Mouse (Mus musculus): Measurements from ENCODE around the gene St6galnac3. TPM values are rescaled to one million over a fixed set of nuclear protein-coding genes. Genes with fewer than 3 reads are reported as not detected.

Gene St6galnac3
- total RNA-seq, 1 experiment from 2014 or later: 6.8 TPM

DNA sequence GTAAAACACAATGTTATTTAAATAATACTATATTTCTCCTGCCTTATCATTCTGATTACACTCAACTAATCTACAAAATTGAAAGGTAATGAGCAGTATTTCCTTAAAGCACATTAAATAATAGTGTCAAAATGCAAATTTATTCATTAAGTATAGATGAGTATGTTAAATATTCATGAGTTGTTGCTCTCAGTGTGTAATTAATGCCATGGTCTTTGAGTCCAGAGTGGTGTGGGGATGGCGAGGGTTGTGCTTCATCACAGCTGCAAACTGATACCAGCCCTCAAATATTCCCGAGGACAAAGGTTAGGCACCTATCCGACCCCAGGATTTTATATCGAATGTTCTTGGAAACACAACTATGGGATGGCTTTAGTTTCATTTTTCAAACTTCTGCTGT is 548.2 kb downstream of the St6galnac3 start:
- ATAC-seq (ENCODE audit: extremely low read depth, insufficient number of reproducible peaks, low FRiP score, poor library complexity, severe bottlenecking): no peak

DNA sequence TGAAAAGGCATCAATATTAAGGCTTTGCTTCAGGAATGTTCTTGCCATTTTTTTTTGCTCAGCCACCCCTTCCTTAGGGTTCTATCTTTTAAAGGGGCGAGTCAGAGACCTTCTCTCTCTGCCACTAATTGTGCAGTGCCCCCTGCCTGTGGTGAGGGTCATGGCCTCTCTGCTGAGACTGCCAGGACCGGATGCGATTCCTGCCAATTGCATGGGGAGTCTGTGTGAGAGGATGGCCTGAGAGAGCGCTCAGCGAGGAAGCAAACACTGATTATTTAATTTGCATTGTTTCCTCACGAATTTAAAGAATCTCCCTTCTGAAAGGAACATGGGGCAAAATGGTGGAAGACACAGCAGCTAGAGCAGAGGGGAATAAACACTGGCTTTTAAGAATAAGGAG is 548.6 kb downstream of the St6galnac3 start:
- ATAC-seq (ENCODE audit: extremely low read depth, insufficient number of reproducible peaks, low FRiP score, poor library complexity, severe bottlenecking): no peak

DNA sequence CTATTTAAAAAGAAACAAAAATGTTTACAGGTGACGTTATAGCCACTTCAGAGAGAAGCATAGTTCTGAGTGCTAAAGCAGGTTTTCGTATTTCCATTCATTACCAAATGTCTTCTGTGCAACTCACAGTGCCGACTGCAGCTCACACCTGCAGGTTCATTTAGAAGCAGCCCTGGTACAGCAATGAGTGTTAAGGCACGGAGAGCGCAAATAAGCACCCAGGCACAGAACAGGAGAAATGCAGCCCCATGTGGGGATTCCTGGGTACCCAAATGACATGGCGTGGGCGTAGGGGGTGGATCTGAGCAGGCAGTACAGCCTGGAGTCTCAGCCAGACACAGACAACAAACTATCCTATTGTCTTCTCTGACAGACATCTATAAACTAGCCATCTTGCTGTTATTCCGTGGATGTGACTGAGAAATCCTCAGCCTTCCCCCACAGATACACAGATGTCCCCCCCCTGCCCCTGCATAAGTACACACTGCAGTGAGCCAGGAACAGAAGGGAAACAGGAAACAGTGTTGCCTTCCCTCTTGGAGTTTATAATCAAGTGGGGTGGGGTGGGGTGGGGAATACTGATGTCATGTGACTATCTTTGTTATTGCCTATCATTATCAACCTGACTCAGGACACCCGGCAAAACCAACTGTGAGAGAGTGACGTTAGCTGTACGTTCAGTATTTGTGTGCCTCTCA is 550.5 kb downstream of the St6galnac3 start:
- ATAC-seq (ENCODE audit: extremely low read depth, insufficient number of reproducible peaks, low FRiP score, poor library complexity, severe bottlenecking): no peak

DNA sequence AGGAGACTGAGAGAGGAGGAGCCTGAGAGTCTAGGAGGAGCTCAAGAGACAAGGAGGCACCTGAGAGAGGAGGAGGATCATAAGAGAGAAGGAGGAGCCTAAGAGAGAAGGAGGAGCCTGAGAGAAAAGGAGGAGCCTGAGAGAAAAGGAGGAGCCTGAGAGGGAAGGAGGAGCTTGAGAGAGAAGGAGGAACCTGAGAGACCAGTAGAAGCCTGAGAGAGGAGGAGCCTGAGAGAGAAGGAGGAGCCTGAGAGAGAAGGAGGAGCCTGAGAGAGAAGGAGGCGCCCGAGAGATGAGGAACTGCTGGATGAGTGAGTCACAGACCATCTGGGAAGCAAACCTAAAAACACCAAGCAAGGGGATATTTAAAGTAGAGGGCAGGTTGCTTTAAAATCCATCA is 551.4 kb downstream of the St6galnac3 start:
- ATAC-seq (ENCODE audit: extremely low read depth, insufficient number of reproducible peaks, low FRiP score, poor library complexity, severe bottlenecking): peak; percentile 14; the same call in 1 of the 2 replicates

DNA sequence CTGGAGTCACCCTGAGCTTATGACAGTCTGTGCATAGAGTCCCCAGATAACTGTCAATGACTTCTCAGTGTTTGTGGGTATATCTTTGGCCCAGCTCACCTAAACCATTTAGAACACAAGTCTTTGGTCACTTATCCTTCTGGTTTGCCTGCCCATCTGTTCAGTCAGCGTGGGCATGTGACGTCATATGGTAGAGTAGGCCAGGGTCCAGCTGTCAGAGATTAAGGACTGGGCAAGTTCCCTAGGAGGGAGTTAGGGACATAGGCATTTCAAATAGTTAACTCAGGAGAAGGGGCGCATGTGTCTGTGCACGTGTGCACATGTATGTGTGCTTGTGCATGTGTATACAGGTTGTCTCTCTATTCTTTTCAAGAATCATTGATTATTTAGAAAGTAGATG is 554.8 kb downstream of the St6galnac3 start:
- no peak for ATAC-seq (ENCODE audit: extremely low read depth, insufficient number of reproducible peaks, low FRiP score, poor library complexity, severe bottlenecking)

DNA sequence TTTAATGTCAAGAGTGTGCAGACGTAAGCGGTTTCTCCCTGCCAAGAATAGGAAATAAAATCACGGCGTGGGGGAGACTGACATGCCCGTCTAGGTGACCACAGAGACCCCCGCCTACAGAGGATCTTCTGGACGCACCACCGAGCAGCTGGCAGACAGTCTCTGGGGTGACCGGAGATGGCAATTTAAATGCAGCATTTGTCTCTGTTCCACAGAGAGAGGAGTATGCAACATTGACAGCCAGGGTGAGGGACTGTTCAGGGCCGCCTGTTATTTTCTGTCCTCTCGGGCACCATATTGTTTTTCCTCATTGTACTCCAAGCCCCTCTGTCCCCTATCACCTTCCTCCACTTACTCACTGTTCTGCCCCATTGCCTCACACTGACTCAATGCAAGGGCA is 555.2 kb downstream of the St6galnac3 start:
- no peak for ATAC-seq (ENCODE audit: extremely low read depth, insufficient number of reproducible peaks, low FRiP score, poor library complexity, severe bottlenecking)

DNA sequence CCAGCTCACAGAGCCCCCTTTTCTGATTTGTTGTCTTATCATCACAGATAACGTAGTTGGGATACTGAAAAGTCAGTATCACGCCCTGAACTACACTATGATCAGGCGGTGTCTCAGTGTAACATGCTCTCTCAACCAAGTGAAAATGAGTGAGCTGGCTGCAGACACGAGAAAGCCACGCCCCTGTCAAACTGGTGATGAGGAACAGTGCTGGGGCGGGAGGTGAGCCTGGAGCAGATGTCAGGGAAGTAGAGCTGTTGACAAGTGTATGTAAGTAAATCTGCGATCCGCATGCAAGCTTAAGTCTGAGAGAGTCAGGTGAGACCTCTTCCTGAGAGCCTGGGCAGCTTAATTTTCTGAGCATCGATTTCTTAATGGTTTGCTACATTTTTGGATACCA is 563.3 kb downstream of the St6galnac3 start:
- ATAC-seq (ENCODE audit: extremely low read depth, insufficient number of reproducible peaks, low FRiP score, poor library complexity, severe bottlenecking): no peak

DNA sequence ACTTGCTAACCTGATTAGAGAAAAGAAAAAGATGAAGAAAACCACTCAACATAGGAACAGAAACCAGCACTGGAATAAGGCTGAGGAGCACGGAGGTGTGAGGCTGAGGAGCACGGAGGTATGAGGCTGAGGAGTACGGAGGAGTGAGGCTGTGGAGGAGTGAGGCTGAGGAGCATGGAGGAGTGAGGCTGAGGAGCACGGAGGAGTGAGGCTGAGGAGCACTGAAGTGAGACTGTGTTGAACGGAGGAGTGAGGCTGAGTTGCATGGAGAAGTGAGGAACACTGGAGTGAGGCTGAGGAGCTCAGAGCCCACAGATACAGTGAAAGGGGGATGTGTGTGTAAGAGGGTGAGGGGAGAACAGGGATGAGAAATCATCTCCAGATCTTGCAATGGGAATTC is 564.3 kb downstream of the St6galnac3 start:
- no peak for ATAC-seq (ENCODE audit: extremely low read depth, insufficient number of reproducible peaks, low FRiP score, poor library complexity, severe bottlenecking)

DNA sequence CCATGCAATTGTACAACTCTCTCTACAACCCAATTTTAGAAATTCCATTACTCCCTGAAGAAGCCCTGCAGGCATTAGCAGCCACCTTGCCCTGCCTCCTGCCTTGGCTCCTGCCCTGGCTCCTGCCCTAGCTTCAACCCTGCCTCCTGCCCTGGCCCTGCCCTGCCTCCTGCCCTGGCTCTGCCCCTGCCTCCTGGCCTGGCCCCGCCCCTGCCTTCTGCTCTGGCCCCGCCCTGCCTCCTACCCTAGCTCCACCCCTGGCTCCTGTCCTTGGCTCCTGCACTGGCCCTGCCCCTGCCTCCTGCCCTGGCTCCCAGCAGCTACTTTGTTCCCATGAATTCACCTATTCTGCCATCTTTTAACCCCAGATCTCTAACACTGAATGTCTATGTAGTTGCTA is 576.1 kb downstream of the St6galnac3 start:
- no peak for ATAC-seq (ENCODE audit: extremely low read depth, insufficient number of reproducible peaks, low FRiP score, poor library complexity, severe bottlenecking)

Other genes with a start within 250 kb of the St6galnac3 start
- not detected in 2 replicates for gene Asb17, start 119.0 kb upstream of the St6galnac3 start, total RNA-seq (2017)
- 0.23 and 0.61 TPM in 2 replicates for gene Msh4, start 181.0 kb upstream of the St6galnac3 start, total RNA-seq (2017)
- gene Rabggtb, start 187.8 kb upstream of the St6galnac3 start, total RNA-seq (2017): 54.6 and 56.6 TPM in 2 replicates
- 157 and 170 TPM in 2 replicates for gene Acadm, start 219.5 kb upstream of the St6galnac3 start, total RNA-seq (2017)
- not detected in 2 replicates for gene Slc44a5, start 248.3 kb upstream of the St6galnac3 start, total RNA-seq (2017)